Mouse (Mus musculus): Measurements from ENCODE around the gene Nav2.

The Nav2 gene

GRCm38 (mm10) chr7:49538360-49538759 lies 629.8 kb downstream of the Nav2 start:
- DNase-seq: no peak

- DNase-seq: no peak
These were observed 631.7 kb downstream of the Nav2 start for GRCm38 (mm10) chr7:49540181-49540580.

- DNase-seq: no peak
These were observed 633.6 kb downstream of the Nav2 start for GRCm38 (mm10) chr7:49542135-49542534.

DNA sequence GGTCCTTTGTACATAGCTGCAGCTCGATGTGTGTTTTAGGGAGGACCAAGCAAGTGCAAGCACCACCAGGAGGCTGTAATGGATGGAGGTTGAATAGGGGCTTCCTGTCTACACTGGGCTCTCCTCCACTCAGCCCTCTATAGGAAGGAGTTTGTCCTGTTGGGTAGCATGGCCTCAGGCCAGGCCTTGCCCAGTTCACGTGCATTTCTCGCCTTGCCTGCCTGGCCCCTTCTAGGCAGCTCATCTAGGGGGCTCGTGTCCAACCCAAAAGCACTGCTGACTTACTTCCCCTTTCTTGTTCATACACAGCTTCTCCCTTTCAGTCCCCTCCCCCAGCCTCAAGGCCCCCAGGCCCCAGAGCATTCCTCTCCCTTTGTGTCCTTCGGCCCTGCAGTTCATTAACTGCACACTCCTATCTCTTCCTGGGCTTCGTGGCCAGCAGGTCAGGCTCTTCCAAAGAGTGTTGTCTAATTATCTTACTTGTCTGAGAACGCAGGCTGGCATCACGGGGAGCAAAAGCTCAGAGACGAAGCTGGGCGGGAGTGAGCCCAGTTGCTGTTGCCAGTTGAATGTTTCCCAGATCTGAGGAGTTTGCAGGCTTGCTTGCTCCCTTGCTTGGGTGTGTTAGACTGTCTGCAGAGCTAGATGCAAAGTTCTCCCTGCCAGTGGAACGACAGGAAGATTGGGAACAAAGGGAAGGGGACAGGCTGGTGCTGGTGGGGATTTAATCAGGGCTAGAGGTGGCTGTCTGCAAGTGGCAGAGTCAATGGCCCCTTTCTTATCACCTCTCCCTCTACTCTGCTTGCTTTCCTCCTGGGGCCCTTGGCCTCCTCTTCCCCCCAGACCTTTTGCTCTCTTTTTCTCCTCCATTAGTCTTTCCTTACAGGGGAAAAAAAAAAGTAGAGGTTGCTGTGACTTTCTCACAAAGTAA lies 636.5 kb downstream of the Nav2 start:
- no peak for DNase-seq

DNA sequence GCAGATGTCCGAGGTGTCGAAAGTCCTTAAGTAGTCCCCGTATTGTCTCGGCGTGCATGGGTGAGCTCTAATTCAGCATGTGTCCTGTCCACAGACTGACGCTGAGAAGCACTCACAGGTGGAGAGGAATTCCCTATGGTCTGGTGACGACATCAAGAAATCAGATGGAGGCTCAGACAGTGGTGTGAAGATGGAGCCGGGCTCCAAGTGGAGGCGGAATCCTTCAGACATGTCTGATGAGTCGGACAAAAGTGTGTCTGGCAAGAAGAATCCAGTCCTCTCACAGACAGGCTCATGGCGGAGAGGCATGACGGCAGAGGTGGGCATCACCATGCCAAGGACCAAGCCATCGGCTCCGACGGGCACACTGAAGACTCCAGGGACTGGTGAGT lies 637.2 kb downstream of the Nav2 start:
- DNase-seq: no peak

GRCm38 (mm10) chr7:49548397-49548796 lies 639.9 kb downstream of the Nav2 start:
- no peak for DNase-seq

DNA sequence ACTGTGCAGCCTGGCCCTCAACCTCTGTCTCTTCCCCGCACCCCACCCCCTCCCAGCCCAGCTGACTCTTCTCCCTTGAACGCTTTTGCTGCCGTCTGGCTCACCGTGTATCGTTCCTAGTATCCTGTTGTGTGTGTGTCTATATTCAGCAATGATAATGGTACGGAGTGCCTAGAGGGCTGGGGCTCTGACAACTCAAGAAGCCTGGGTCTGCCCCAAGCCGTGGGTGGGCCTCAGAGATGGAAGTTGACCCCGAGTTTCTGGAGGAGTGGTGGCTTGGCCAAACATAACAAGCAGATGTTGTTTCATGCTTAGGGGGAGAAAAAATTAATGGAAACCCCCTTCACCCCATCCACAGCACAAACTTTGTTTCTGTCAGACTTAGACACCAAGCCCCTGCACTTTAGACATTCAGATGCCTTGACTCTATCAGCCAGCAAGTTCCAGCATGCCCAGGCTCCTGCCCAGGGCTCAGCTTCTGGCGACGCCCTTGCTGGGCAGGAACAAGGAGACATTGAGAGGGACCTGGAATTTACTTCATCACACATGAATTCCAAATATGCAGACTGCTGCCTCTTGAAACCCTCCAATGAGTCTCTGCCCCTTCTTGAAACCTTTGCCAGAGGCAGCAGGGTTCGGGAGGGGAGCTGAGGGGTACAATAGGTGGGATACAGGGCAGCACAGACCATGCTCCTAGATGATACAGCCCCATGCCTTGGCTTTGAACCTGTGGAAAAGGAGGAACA lies 644.9 kb downstream of the Nav2 start:
- no peak for DNase-seq

DNA sequence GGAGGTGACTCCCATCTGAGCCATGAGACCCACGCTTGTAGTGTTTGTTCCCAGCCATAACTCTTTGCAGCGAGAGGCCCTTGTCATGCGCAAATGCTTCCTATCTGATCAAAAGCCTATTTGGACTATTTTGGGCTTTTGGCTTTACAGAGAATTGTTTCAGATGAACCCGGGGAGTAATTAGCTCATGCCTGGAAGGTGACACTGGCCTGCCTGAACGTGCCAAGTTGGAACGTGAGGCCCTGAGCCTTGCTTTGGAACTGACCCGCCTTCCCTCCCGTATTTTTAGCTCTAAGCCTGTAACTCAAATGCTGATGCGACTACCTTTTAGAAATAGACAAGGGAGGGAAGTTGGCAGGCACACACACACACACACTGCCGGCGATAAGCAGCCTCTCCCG lies 649.7 kb downstream of the Nav2 start:
- DNase-seq: peak; percentile 45

DNA sequence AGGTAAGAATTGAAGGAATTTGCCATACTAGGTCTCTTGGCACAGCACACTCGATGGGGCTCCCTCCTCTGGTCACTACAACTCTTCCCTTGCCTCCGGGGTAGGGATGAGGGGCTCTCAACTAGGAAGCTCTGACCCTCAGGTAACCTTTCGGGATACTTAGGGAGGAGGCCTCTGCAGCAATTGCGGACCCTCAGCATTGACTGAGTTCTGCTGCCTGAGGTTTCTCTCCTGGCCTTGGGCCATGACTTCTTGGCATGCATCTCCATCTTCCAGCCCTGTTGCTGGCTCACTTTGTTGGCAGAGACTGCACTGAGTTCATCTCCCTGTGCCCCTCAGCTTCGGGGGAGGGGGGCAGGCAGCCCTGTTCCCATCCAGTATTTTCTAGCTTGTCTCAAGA lies 650.4 kb downstream of the Nav2 start:
- DNase-seq: peak; percentile 30

DNA sequence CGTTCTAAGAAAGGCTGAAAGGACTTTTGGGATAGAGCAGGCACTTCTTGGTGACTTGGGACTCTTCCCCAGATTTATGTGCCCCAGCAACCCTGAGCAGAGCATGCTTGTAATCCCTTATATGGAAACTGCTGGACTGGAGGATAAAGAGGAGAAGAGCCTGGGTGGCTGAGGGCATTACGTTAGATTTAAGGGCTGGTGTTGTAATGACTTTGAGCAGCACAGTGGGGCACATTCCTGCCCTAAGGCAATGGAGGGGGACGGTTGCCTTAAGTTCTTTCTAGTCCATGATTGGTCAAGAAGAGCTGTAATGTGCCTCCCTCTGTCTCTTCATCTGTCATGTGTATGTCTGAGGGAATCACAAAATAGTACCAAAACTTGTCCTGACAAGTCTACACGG lies 651.5 kb downstream of the Nav2 start:
- no peak for DNase-seq

DNA sequence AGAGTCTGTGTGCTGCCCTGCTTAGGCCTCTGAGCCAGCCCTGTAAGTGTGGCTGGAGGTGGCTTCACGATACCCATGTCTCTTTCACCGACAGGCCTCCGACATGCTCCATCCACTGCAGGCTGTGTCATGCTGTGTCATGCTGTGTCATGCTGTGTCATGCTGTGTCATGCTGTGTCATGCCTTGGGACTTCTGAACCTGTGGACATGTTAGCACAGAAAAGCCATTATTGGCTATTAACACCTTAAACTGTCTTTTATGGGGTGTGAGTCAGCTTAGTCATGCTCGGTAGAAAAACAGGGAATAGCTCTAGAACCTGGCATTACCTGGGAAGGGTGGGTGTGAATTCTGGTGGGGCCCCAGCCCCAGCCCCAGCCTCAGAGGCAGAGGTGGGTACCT lies 653.9 kb downstream of the Nav2 start:
- DNase-seq: no peak

DNA sequence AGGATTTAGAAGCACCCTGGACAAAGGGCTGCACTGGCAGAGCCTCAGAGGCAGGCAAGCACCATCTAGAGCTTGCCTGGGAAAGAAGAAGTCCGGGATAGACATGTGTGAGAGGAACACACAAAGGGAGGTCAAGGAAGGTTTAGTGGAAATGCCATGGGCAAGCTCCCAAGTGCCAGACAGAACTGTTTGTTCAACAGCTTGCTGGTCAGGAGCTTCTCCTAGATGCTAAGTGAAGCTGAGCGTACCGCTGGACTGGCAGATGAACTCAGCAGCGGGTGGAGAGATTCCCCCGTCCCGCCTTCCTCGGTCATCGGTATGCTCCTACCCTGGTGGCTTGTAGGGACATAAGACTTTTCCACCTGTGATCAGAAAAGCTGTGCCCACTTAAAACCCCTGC lies 654.3 kb downstream of the Nav2 start:
- no peak for DNase-seq

DNA sequence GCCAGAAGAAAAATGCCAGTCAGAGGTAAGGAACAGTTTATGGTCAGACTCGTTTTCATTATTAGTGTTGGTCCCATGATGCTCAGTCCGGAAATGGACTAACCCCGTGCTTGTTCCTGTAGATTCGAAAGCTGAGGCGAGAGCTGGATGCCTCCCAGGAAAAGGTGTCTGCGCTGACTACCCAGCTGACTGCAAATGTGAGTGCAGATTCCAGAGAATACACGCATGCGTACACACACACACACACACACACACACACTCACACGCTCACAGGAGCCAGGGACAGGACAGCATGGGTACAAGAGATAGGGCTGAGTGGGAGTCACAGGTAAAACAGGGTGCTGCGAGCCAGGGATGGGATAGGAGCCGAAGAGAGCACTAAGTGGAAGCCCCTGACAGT lies 656.6 kb downstream of the Nav2 start:
- DNase-seq: no peak

- DNase-seq: no peak
These were observed 657.3 kb downstream of the Nav2 start for GRCm38 (mm10) chr7:49565798-49566197.

DNA sequence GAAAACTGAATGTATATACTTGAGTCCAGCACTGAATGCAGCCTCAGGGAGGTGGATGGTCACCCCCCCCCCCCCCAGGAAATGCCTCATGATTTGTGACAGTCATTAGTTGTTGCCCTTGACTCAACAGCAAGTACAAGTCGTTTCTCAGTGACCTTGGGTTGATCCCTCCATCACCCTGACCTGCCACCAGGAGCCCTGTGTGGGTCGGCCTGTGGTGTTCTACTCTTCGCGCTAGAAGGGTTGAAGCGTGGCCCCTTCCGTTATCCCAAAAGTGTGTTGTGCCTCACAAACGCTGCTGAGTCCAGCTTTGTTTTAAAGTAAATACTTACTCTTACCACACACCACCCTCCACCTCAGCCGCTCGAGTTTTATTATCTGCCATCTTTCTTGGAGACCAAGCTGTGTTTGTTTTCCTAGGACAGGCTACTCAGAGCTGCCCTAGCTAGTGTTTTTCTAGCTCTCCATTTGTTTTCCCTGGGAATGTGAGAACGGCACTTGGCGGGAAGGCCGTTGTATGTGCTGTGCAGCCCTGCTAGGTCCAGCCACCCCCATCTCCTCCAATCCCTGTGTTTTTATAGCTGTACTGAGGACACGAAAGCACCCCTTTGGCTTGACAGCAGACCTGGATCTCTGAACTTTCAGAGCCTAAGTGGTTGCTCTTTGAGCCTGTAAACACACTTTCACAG lies 659.0 kb downstream of the Nav2 start:
- DNase-seq: no peak

GRCm38 (mm10) chr7:49569646-49570045 lies 661.1 kb downstream of the Nav2 start:
- no peak for DNase-seq

- no peak for DNase-seq
These were observed 663.1 kb downstream of the Nav2 start for GRCm38 (mm10) chr7:49571606-49572005.

DNA sequence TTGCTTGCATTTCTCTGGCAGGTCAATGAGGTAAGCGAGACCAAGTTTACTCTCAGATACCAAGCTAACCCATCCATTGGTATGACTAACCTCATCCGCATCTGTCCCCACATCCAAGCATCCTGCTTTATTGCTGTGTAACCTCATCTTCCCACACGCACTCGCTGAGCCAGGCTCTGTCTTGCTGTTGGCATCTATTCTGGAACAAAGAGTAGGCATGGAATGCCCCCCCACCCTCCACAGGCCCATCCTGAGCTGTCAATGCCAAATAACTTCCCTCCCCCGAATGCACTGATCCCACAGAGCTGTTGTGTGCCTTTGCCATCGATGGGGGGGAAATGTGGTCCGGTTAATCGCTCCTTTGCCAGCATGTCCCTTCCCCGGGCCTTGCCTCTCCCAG lies 666.7 kb downstream of the Nav2 start:
- DNase-seq: no peak

GRCm38 (mm10) chr7:49577096-49577495 lies 668.6 kb downstream of the Nav2 start:
- no peak for DNase-seq

- no peak for DNase-seq
These were observed 673.4 kb downstream of the Nav2 start for GRCm38 (mm10) chr7:49581951-49582350.

- no peak for DNase-seq
These were observed 674.0 kb downstream of the Nav2 start for GRCm38 (mm10) chr7:49582551-49582950.

- DNase-seq: no peak
These were observed 674.7 kb downstream of the Nav2 start for GRCm38 (mm10) chr7:49583176-49583575.

DNA sequence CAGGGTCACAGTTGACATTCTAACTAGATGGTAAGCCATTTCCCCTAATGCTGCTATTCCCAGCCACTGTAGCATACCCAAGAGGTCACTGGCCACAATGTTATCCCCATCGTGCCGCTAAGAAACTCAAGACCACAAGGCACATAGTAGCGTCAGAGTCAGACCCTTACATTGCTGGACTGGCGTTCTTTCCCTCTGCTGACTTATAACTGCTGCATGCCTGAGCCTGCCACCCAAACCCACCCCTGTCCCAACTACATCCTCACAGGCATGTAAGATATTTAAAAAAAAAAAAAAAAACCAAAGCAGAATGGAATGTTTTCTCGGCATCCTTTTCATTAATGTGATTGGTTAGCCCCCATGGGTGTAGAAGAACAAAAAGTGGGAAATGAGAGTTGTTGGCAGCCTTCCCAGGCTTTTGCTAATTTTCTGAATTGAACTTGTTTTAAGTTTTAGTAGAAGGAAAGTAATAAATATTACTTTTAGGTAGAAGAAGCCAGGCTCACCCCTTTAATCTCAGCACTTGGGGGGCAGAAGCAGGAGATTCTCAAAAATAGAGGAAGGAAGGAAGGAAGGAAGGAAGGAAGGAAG lies 678.1 kb downstream of the Nav2 start:
- no peak for DNase-seq

Data from cerebellum, adult 8-10 months (tissue).